Mouse (Mus musculus) heart, embryonic 16.5 days (tissue): ENCODE measurements at regions not wholly inside any gene's neighbourhood (a gene's known extent, or its start where the extent isn't known, plus 50 kb on each side); places are given as distances from the start of the nearest gene placed in this dataset.

Source experiments
- ATAC-seq: fragments of 200-750 bp; cut with Nextera tagmentation; replicated peaks from 2 replicates; pipeline ENCODE4 v1.8.0; 2017; ENCODE audit warnings: moderate number of reproducible peaks; ENCODE audit not compliant: insufficient read depth, low FRiP score; ENCODE audit errors: extremely low read depth
- H3K27ac ChIP-seq: fragments of 300-500 bp; sonication (generic); 2 replicates; pipeline ENCODE4 v1.5.1; 2014; ENCODE audit warnings: mild to moderate bottlenecking, low read length, control low read depth, moderate library complexity
- H3K27me3 ChIP-seq: fragments of 300-500 bp; sonication (generic); 2 replicates; pipeline ENCODE4 v1.6.1; 2014; ENCODE audit warnings: low read length, mixed read lengths; ENCODE audit not compliant: control insufficient read depth, insufficient read depth
- H3K36me3 ChIP-seq: fragments of 300-500 bp; sonication (generic); 2 replicates; pipeline ENCODE4 v1.6.1; 2014; ENCODE audit not compliant: control insufficient read depth, insufficient read depth
- H3K4me1 ChIP-seq: fragments of 300-500 bp; sonication (generic); 2 replicates; pipeline ENCODE4 v1.6.1; 2014; ENCODE audit warnings: low read length, mixed read lengths; ENCODE audit not compliant: control insufficient read depth, insufficient read depth
- H3K4me2 ChIP-seq: fragments of 300-500 bp; sonication (generic); 2 replicates; pipeline ENCODE4 v1.6.1; 2014; ENCODE audit warnings: low read depth, mild to moderate bottlenecking, control low read depth, low read length
- H3K4me3 ChIP-seq: fragments of 300-500 bp; sonication (generic); 2 replicates; pipeline ENCODE4 v1.5.1; 2014; ENCODE audit warnings: mild to moderate bottlenecking, control low read depth, low read length
- H3K9ac ChIP-seq: fragments of 300-500 bp; sonication (generic); 2 replicates; pipeline ENCODE4 v1.6.1; 2014; ENCODE audit warnings: low read length, control low read depth
- H3K9me3 ChIP-seq: fragments of 300-500 bp; sonication (generic); replicated peaks from 2 replicates; pipeline ENCODE4 v1.6.1; 2016; ENCODE audit warnings: low read length; ENCODE audit not compliant: control insufficient read depth
- WGBS: fragments of 180-500 bp; shearing (Covaris S2); extraction: QIAGEN DNeasy Blood & Tissue Kit; methylation state at CpG from one replicate; pipeline ENCODE4 v1.1.7; 2014; 5-methylcytosine and 5-hydroxymethylcytosine counted together

- ATAC-seq, result no peak
- no peak overlapping the region for H3K4me3 ChIP-seq
- no peak overlapping the region for H3K27ac ChIP-seq
- H3K9ac ChIP-seq, result no peak overlapping the region
- 82% methylated on average over 6 of the region's 6 CpGs for WGBS
- H3K4me2 ChIP-seq, result no peak overlapping the region
- no peaks in the 10 kb centered on the region for H3K36me3 ChIP-seq
- H3K9me3 ChIP-seq, result no peaks in the 10 kb centered on the region
- no peaks in the 10 kb centered on the region for H3K4me1 ChIP-seq
- no peaks in the 10 kb centered on the region for H3K27me3 ChIP-seq
Observed at GRCm38 (mm10) chr8:48901668-48902406, 58.1 kb upstream of the Tenm3 start.

- H3K4me3 ChIP-seq, result no peak overlapping the region
- no peak overlapping the region for H3K27ac ChIP-seq
- no peak overlapping the region for H3K9ac ChIP-seq
- no peak for ATAC-seq
- H3K4me2 ChIP-seq, result no peak overlapping the region
- H3K27me3 ChIP-seq, result no peaks in the 10 kb centered on the region
- no peaks in the 10 kb centered on the region for H3K4me1 ChIP-seq
- no peaks in the 10 kb centered on the region for H3K9me3 ChIP-seq
- WGBS, result 87% methylated on average over 2 of the region's 2 CpGs
- H3K36me3 ChIP-seq, result no peaks in the 10 kb centered on the region
Observed at GRCm38 (mm10) chr8:48896687-48897086, 52.9 kb upstream of the Tenm3 start.

DNA sequence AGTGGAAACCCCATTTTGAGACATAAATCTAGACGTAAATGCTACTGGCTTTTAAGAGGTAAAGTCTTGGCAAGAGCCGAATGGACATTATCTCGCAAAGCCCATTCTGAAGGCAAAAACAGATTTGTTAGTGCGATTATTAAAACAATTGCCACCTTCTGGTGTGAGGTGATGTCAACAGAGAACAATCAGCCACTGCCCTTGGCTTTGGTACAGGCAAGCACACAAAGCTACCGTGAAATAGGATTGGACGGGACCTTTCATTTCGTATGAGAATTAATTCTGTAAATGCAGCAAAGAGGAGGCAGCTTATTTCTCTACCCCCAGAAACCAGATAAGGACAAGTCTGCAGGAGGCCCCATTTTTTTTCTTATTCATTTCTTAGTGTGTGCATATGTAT lies 52.5 kb upstream of the Tenm3 start:
- no peak overlapping the region for H3K4me2 ChIP-seq
- no peak overlapping the region for H3K9ac ChIP-seq
- H3K9me3 ChIP-seq, result no peaks in the 10 kb centered on the region
- no peaks in the 10 kb centered on the region for H3K4me1 ChIP-seq
- no peak overlapping the region for H3K4me3 ChIP-seq
- 68% methylated on average over 7 of the region's 7 CpGs for WGBS
- no peak for ATAC-seq
- H3K36me3 ChIP-seq, result no peaks in the 10 kb centered on the region
- H3K27ac ChIP-seq, result no peak overlapping the region
- H3K27me3 ChIP-seq, result no peaks in the 10 kb centered on the region

DNA sequence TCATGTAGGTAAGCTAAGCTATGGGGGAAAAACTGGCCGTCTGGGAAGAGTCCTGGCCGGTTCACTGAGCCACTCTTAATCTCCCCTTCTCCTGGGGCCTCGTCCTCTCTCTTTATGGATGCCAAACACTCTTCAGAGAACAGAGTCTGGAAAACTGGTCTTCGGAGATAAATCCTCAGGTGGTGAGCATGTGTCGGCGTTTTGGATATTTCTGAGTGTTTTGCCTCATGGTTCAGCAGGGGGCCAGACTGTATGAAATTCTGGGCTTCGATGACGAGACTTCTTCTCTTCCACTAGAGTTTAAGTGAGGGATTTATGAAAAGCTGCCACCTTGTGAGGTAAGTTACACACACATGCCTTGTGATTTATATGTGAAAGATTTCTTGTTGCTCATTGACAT lies 51.8 kb upstream of the Tenm3 start:
- no peak overlapping the region for H3K4me3 ChIP-seq
- H3K9me3 ChIP-seq, result no peaks in the 10 kb centered on the region
- H3K27me3 ChIP-seq, result no peaks in the 10 kb centered on the region
- H3K9ac ChIP-seq, result no peak overlapping the region
- WGBS, result 51% methylated on average over 8 of the region's 8 CpGs
- ATAC-seq, result no peak
- no peaks in the 10 kb centered on the region for H3K4me1 ChIP-seq
- H3K4me2 ChIP-seq, result no peak overlapping the region
- no peaks in the 10 kb centered on the region for H3K36me3 ChIP-seq
- H3K27ac ChIP-seq, result no peak overlapping the region
